Mouse (Mus musculus) stomach, postnatal 0 days (tissue): ENCODE measurements around the gene Rbm45. TPM values are rescaled to one million over a fixed set of nuclear protein-coding genes. Genes with fewer than 3 reads are reported as not detected.
A peak's percentile ranks its signal among the peaks of the same experiment; 100 is the strongest.

Source experiments
- ATAC-seq: fragments of 200-750 bp; cut with Nextera tagmentation; 2 replicates; pipeline ENCODE4 v1.8.0; 2017; ENCODE audit not compliant: low FRiP score, low TSS enrichment
- DNase-seq: peaks from one replicate; pipeline ENCODE4 v3.0.0-alpha.2; 2016; ENCODE audit warnings: low spot score
- H3K27ac ChIP-seq: fragments of 300-500 bp; sonication (generic); replicated peaks from 2 replicates; pipeline ENCODE4 v1.5.1; 2014; ENCODE audit warnings: mild to moderate bottlenecking, control low read depth
- H3K27me3 ChIP-seq: fragments of 300-500 bp; sonication (generic); 2 replicates; pipeline ENCODE4 v1.6.1; 2014; ENCODE audit warnings: low read length; ENCODE audit not compliant: control insufficient read depth, insufficient read depth
- H3K36me3 ChIP-seq: fragments of 300-500 bp; sonication (generic); 2 replicates; pipeline ENCODE4 v1.6.1; 2014; ENCODE audit warnings: low read length, mixed read lengths; ENCODE audit not compliant: control insufficient read depth, insufficient read depth
- H3K4me1 ChIP-seq: fragments of 300-500 bp; sonication (generic); replicated peaks from 2 replicates; pipeline ENCODE4 v1.6.1; 2014; ENCODE audit warnings: antibody characterized with exemption; ENCODE audit not compliant: control insufficient read depth, insufficient read depth
- H3K4me2 ChIP-seq: fragments of 300-500 bp; sonication (generic); replicated peaks from 2 replicates; pipeline ENCODE4 v1.6.1; 2014; ENCODE audit warnings: low read depth, mild to moderate bottlenecking, control low read depth, moderate library complexity
- H3K4me3 ChIP-seq: fragments of 300-500 bp; sonication (generic); 2 replicates; pipeline ENCODE4 v1.5.1; 2014; ENCODE audit warnings: low read depth, low read length, control low read depth
- H3K9ac ChIP-seq: fragments of 300-500 bp; sonication (generic); 2 replicates; pipeline ENCODE4 v1.6.1; 2014; ENCODE audit warnings: mild to moderate bottlenecking, low read length, control low read depth, mixed read lengths
- H3K9me3 ChIP-seq: fragments of 300-500 bp; sonication (generic); 2 replicates; pipeline ENCODE4 v1.6.1; 2016; ENCODE audit warnings: low read length; ENCODE audit not compliant: control insufficient read depth
- CTCF ChIP-seq: IDR thresholded peaks from 2 replicates; pipeline ENCODE4 v1.5.1; 2016; ENCODE audit warnings: antibody characterized with exemption, low read depth, mild to moderate bottlenecking, moderate library complexity
- EP300 ChIP-seq: optimal IDR thresholded peaks from 2 replicates; pipeline ENCODE3; 2016; ENCODE audit warnings: antibody characterized with exemption
- WGBS: fragments of 180-500 bp; shearing (Covaris S2); extraction: QIAGEN DNeasy Blood & Tissue Kit; methylation state at CpG from one replicate; pipeline ENCODE4 v1.1.7; 2014; 5-methylcytosine and 5-hydroxymethylcytosine counted together
- polyA plus RNA-seq: library from polyadenylated mRNA; unstranded; fragments of >200 nt; fragmentation: Nextera tagmentation; extraction: Ambion mirVana; gene quantifications from 2 replicates; pipeline ENCODE4 v1.2.1, GENCODE M21; 2015

Gene Rbm45
- polyA plus RNA-seq, 1 experiment from 2014 or later: 8.9 TPM

GRCm38 (mm10) chr2:76417446-76418141, 47.8 kb downstream of the Rbm45 start:
- WGBS: 88% methylated on average over 14 of the region's 14 CpGs
- ATAC-seq: peak; percentile 93

GRCm38 (mm10) chr2:76418142-76418518, 48.3 kb downstream of the Rbm45 start:
- no peak overlapping the region for H3K4me2 ChIP-seq
- no peak for ATAC-seq
- no peak overlapping the region for H3K27ac ChIP-seq
- H3K27me3 ChIP-seq: no peaks in the 10 kb centered on the region
- no peak for TF ChIP-seq CTCF
- no peak for TF ChIP-seq EP300
- WGBS: 79% methylated on average over 3 of the region's 3 CpGs
- H3K4me1 ChIP-seq: no peaks in the 10 kb centered on the region
- no peaks in the 10 kb centered on the region for H3K36me3 ChIP-seq
- H3K4me3 ChIP-seq: no peak overlapping the region
- no peak for DNase-seq
- no peak overlapping the region for H3K9ac ChIP-seq
- H3K9me3 ChIP-seq: no peaks in the 10 kb centered on the region

More at GRCm38 (mm10) chr2:76417446-76418141, 47.8 kb downstream of the Rbm45 start:
- DNase-seq: peak; percentile 47
- Histone ChIP-seq H3K9me3 (no peaks in the 10 kb centered on the region), H3K9ac (no peak overlapping the region), H3K4me2 (no peak overlapping the region), H3K27me3 (no peaks in the 10 kb centered on the region), H3K27ac (no peak overlapping the region), H3K4me1 (no peaks in the 10 kb centered on the region), H3K36me3 (no peaks in the 10 kb centered on the region), H3K4me3 (no peak overlapping the region)
- no peak for TF ChIP-seq CTCF
- no peak for TF ChIP-seq EP300

- Histone ChIP-seq H3K9me3 (no peaks in the 10 kb centered on the region), H3K9ac (no peak overlapping the region), H3K4me3 (no peak overlapping the region), H3K36me3 (no peaks in the 10 kb centered on the region), H3K4me2 (no peak overlapping the region), H3K27ac (no peak overlapping the region), H3K27me3 (no peaks in the 10 kb centered on the region), H3K4me1 (no peaks in the 10 kb centered on the region)
- ATAC-seq (no peak), DNase-seq (no peak)
- no peak for TF ChIP-seq EP300
- TF ChIP-seq CTCF: no peak
- 68% methylated on average over 6 of the region's 6 CpGs for WGBS
Measured at GRCm38 (mm10) chr2:76421411-76421924, 51.7 kb downstream of the Rbm45 start.

- Histone ChIP-seq H3K27me3 (no peaks in the 10 kb centered on the region), H3K4me1 (no peaks in the 10 kb centered on the region), H3K4me3 (no peak overlapping the region), H3K27ac (no peak overlapping the region), H3K9ac (no peak overlapping the region), H3K9me3 (no peaks in the 10 kb centered on the region), H3K4me2 (no peak overlapping the region), H3K36me3 (no peaks in the 10 kb centered on the region)
- WGBS: 35% methylated on average over 3 of the region's 3 CpGs
- DNase-seq (no peak), ATAC-seq (no peak)
- TF ChIP-seq EP300 (no peak), CTCF (no peak)
Measured at GRCm38 (mm10) chr2:76426816-76427215, 57.0 kb downstream of the Rbm45 start.

- no peak overlapping the region for H3K27ac ChIP-seq
- H3K9ac ChIP-seq: no peak overlapping the region
- WGBS: 73% methylated on average over 3 of the region's 3 CpGs
- H3K4me3 ChIP-seq: no peak overlapping the region
- H3K36me3 ChIP-seq: no peaks in the 10 kb centered on the region
- H3K27me3 ChIP-seq: no peaks in the 10 kb centered on the region
- DNase-seq: no peak
- H3K9me3 ChIP-seq: no peaks in the 10 kb centered on the region
- ATAC-seq: no peak
- H3K4me1 ChIP-seq: no peaks in the 10 kb centered on the region
- H3K4me2 ChIP-seq: no peak overlapping the region
- TF ChIP-seq EP300 (no peak), CTCF (no peak)
Measured at GRCm38 (mm10) chr2:76429318-76429717, 59.5 kb downstream of the Rbm45 start.

GRCm38 (mm10) chr2:76429855-76430254, 60.1 kb downstream of the Rbm45 start:
- no peak for ATAC-seq
- Histone ChIP-seq H3K9ac (no peak overlapping the region), H3K4me1 (no peaks in the 10 kb centered on the region), H3K9me3 (no peaks in the 10 kb centered on the region), H3K4me3 (no peak overlapping the region), H3K36me3 (no peaks in the 10 kb centered on the region), H3K27me3 (no peaks in the 10 kb centered on the region), H3K4me2 (no peak overlapping the region), H3K27ac (no peak overlapping the region)
- 84% methylated on average over 5 of the region's 5 CpGs for WGBS
- no peak for DNase-seq
- TF ChIP-seq EP300 (no peak), CTCF (no peak)
